Mouse (Mus musculus): Measurements from ENCODE around the gene Bach1.

DNA sequence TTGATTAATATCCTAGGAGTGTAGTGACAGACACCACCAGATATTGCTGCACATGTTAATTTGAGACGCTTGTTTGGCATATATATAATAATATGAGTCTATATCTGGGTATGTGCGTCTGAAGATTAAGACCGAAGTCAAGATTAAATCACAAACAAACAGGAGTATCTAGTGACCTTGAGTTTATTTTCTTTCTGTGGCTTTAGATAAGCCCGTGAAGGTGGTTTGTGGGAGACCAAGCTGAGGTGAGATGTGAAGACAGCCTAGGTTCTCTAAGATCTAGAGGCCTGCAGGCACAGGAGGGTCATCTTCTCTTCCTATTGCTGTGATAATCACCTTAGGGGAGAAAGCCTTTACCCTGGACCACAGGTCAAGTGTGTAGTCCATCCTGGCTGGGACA, 8.6 kb downstream of the Bach1 start:
- TF ChIP-seq USF2 (conservative IDR thresholded peaks at IDR 0.05; ENCODE audit: low read depth, low read length) (no peak), ZC3H11A (IDR thresholded peaks at IDR 0.05; ENCODE audit: low read depth, low read length) (no peak)

Data from CH12.LX (cell line).